Mouse (Mus musculus) T-helper 1 cell (primary cell): ENCODE measurements around the gene Tmc2.

Experiments
- in situ Hi-C: fragments of 300-600 bp; cut with MboI, MseI; formaldehyde crosslinking; loops from one replicate; pipeline ENCODE4 v1.15.1; 2025; ENCODE audit warnings: high pct_unique_total_duplicates

The Tmc2 gene

DNA sequence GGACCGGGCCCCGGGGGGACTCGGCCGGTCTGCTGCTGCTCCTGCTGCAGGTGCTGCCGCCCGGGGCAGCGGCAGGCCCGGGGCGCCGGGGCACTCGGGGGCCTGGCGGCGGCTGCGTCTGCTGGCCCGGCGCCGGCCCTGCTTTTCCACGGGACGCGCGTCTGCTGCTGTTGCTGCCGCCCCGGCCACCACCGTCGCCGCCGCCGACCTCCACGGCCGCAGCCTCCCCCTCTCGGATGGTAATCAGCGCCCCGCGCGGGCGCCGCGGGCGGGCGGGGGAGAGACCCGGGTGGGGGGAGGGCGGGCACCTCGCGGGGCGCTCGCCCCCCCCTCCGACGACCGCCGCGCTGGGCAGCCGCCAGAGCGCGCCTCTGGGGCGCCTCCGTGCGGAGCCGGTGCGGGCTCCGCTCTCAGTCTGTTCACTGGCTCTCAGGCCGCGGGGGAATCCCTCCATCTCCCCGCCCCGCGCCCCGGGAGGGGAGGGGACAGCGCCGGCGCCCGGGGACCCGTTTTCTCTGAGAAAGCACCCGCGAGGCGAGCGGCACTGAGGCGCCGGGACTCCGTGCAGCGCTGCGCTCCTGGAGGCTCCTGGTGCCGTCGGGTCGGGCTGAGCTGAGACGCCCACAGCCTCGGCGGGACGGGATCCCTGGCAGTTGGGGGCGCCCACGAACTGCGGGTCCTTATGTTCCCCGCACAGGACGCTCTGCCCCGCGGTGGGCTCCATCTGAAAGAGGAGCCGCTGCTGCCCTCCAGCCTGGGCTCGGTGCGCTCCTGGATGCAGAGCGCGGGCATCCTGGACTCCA is 100.5 kb downstream of the Tmc2 start:
- in situ Hi-C loops = no loop called here

DNA sequence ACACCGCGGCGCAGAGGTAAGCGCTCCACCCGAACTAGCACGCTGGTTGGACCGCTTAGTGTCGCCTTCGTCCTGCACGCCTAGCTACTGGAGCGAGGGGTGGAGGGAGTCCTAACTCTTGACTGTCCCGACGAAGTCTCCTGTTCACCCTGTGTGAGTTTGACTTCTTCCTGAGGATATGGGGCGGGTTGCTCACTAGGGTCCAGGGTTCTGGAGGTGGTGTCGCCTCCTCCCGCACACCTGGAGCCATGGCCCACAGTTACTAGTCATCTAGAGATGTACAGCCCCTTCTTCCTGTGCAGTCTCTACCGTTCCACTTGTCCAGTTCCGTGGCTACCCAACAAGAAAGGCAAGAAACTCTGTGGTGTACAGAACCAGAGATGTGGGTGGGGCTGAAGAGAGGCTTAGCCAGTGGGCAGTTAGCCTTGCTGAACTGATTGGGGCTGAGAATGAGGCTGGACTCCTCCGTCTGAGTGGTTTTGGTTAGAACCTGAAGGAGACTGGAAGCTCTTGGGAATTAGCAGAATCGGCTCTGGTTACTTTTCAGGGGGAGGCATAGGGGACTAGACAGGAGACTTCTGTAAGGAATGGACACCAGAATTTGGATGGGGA is 101.2 kb downstream of the Tmc2 start:
- in situ Hi-C loops = no loop called here

DNA sequence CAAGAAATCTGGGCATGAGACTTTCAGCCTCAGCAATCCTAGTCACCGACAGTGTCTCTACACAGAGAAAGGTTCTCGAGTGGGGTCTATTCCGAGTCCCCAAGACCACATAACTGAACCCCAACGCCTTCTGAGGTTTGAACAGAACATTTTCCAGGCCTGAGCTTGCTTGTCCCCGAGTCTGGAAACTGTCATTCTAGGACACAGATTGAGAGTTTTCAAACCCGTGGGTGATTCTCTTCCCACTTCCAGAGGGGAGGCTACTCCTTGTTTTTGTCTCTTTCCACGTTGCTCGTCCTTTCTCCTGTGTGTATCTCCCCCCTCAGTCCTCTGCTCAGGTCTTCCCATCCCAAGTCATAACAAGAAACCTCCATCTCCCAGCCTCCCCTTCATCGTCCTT is 102.6 kb downstream of the Tmc2 start:
- in situ Hi-C loops = no loop called here

DNA sequence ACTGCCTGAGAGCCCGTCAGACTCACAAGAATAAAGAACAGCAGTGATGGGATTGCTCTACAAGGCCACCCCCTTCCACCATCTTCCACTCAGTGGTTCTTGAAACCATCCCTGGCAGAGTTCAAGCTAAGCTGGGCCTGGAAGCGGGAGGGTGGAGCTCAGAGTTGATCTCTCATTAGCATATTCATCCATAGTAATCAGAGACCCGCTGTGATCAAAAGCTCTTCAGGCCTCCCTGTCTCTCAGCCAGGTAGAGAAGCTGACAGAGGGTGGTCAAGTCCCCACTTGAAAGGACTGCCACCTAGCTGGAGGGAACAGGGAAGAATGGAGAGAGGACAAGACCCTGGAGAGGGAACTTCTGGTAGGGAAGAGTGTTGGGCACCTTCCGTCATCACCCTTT is 108.0 kb downstream of the Tmc2 start:
- in situ Hi-C loops = no loop called here
